ENCODE assay signal across 9 mouse cellular contexts in the genomic region with DNA sequence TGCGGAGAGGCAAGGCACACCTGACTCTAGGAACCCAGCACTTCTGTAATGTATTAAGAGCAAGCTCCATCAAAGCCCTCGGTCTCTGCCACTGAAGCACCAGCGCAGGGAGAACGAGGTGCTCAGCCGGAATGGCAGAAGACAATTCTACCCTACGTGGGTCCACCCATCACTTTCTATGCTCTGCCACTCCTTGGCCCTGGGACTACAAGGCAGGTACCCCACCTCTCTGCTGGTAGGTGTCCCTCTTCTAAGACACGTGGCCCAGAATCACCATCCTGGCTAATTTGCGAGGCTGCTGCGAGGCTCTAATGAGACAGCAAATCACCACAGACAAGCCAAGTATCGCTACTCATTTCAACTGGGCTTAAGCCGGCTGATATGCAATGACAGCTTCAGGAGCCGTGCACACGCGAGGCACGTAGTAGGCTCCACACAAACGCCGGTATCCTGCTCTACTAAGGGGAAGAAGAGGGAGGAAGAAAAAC. TPM values are rescaled to one million over a fixed set of nuclear protein-coding genes. Genes with fewer than 3 reads are reported as not detected.
A peak's percentile ranks its signal among the peaks of the same experiment; 100 is the strongest.
DNase-seq lines count a peak whose midpoint lies in the region; ATAC-seq and TF ChIP-seq lines count a peak whose summit lies in the region.
"Had no signal": no experiment of that assay in that cellular context is flagged by ENCODE, and none has a peak within 500 bp of the region (broad histone marks: within the 10 kb centered on the region; RNA-seq: fewer than 3 reads in every experiment).

No protein-coding gene starts in this region.

- no peaks in the 10 kb centered on the region for H3K27me3 ChIP-seq in kidney, postnatal 0 days (ENCODE audit: insufficient read depth, low read length)
- H3K27me3 ChIP-seq in Patski = no peaks in the 10 kb centered on the region
- H3K27me3 ChIP-seq in forebrain, embryonic 14.5 days (replicated peaks; ENCODE audit: control insufficient read depth, insufficient read depth, low read length) = no peaks in the 10 kb centered on the region
- H3K27me3 ChIP-seq in liver, embryonic 16.5 days (ENCODE audit: control insufficient read depth, insufficient read depth, low read depth, low read length) = peaks cover 8% of the 10 kb centered on the region

- peak overlapping the region; percentile 95; the same call in 1 of the 2 replicates for H3K27ac ChIP-seq in kidney, postnatal 0 days
- peak overlapping the region; percentile 80 for H3K27ac ChIP-seq in forebrain, embryonic 14.5 days (ENCODE audit: low read depth, low read length)
- no peak overlapping the region for H3K27ac ChIP-seq in liver, embryonic 16.5 days (ENCODE audit: low read length)

- no peaks in the 10 kb centered on the region for H3K36me3 ChIP-seq in kidney, postnatal 0 days (ENCODE audit: insufficient read depth, low read length)
- no peaks in the 10 kb centered on the region for H3K36me3 ChIP-seq in forebrain, embryonic 14.5 days (ENCODE audit: control insufficient read depth, insufficient read depth, low read length)
- H3K36me3 ChIP-seq in liver, embryonic 16.5 days (ENCODE audit: control insufficient read depth, insufficient read depth) = no peaks in the 10 kb centered on the region

- CTCF ChIA-PET in Patski (lab: Charles Lee) = interaction anchor here (1.4 to 2.4 kb wide), 4 partner anchors 11 to 125 kb away, joined by 3 to 11 read pairs (median 6); no protein-coding TSS in a partner anchor

- H3K9ac ChIP-seq in kidney, postnatal 0 days (ENCODE audit: low read depth, low read length) = peak overlapping the region; percentile 93
- H3K9ac ChIP-seq in forebrain, embryonic 14.5 days (ENCODE audit: low read length) = peak overlapping the region; percentile 79
- H3K9ac ChIP-seq in liver, embryonic 16.5 days (ENCODE audit: low read depth, low read length) = peak overlapping the region; percentile 77

- no peak for ATAC-seq in kidney, postnatal 0 days (replicated peaks; ENCODE audit: low FRiP score, low read depth)
- ATAC-seq in Patski = peak; percentile 4
- ATAC-seq in forebrain, embryonic 14.5 days = peak; percentile 13
- ATAC-seq in liver, embryonic 16.5 days (ENCODE audit: low read depth) = 0 out of 2 replicates have a peak, but pooled peaks have one; percentile 1

- POLR2A ChIA-PET in Patski (lab: Charles Lee) = interaction anchor here (0.8 to 1.5 kb wide), 4 partner anchors 9 to 129 kb away, joined by 3 to 4 read pairs (median 3); no protein-coding TSS in a partner anchor

- H3K4me1 ChIP-seq in kidney, postnatal 0 days (replicated peaks; ENCODE audit: insufficient read depth, low read length) = peaks cover 13% of the 10 kb centered on the region
- peaks cover 39% of the 10 kb centered on the region for H3K4me1 ChIP-seq in forebrain, embryonic 14.5 days (ENCODE audit: control insufficient read depth, insufficient read depth, low read length)
- peaks cover 32% of the 10 kb centered on the region for H3K4me1 ChIP-seq in liver, embryonic 16.5 days (ENCODE audit: control insufficient read depth, low read depth, low read length)

- 9% methylated on average over 17 of the region's 17 CpGs for WGBS in kidney, postnatal 0 days
- 4% methylated on average over 17 of the region's 17 CpGs for WGBS in forebrain, embryonic 14.5 days
- 12% methylated on average over 17 of the region's 17 CpGs for WGBS in liver, embryonic 16.5 days (ENCODE audit: insufficient replicate concordance)

- H3K4me2 ChIP-seq in kidney, postnatal 0 days (ENCODE audit: low read length) = peak overlapping the region; percentile 96
- H3K4me2 ChIP-seq in forebrain, embryonic 14.5 days (ENCODE audit: low read length) = peak overlapping the region; percentile 79
- peak overlapping the region; percentile 99 for H3K4me2 ChIP-seq in liver, embryonic 16.5 days (ENCODE audit: low read depth, low read length)

- no peak for TF ChIP-seq CTCF in kidney, postnatal 0 days (IDR thresholded peaks at IDR 0.05; ENCODE audit: low read depth)
- TF ChIP-seq CTCF in Patski (IDR thresholded peaks at IDR 0.05) = no peak

- no peaks in the 10 kb centered on the region for H3K9me3 ChIP-seq in kidney, postnatal 0 days (replicated peaks; ENCODE audit: low read length)
- H3K9me3 ChIP-seq in forebrain, embryonic 14.5 days (replicated peaks; ENCODE audit: control insufficient read depth, low read length) = no peaks in the 10 kb centered on the region
- H3K9me3 ChIP-seq in liver, embryonic 16.5 days (replicated peaks; ENCODE audit: control insufficient read depth, low read length) = no peaks in the 10 kb centered on the region

- H3K4me3 ChIP-seq in kidney, postnatal 0 days (replicated peaks; ENCODE audit: low read depth, low read length) = peak overlapping the region; percentile 78
- H3K4me3 ChIP-seq in forebrain, embryonic 14.5 days (ENCODE audit: low read depth, low read length) = peak overlapping the region; percentile 70
- H3K4me3 ChIP-seq in liver, embryonic 16.5 days (ENCODE audit: low read depth, low read length) = peak overlapping the region; percentile 76

- in situ Hi-C loops in Patski (cut with MboI; ENCODE audit: low pct_unique_long_range_greater_than_20kb) = no loop called here

- DNase-seq in kidney, postnatal 0 days (ENCODE audit: low spot score) = no peak
- no peak for DNase-seq in kidney, postnatal 14 days
- DNase-seq in Patski (ENCODE audit: low read depth, low spot score) = no peak
- DNase-seq in forebrain, embryonic 14.5 days (ENCODE audit: low spot score) = peak; percentile 49
- DNase-seq in thymus, postnatal 25 days = peak; percentile 39
- no peak for DNase-seq in adrenal gland, postnatal 25 days
- no peak for DNase-seq in urinary bladder, adult 2 months (ENCODE audit: low spot score)

RNA-seq across cellular contexts. Expression of a gene that starts 0.8 kb away (rescaled TPM):
- polyA plus RNA-seq in kidney, postnatal 0 days (2015; fragmentation: Nextera tagmentation; extraction: Ambion mirVana) = 16.1 and 17.8 TPM in 2 replicates
- 22.9 TPM for polyA plus RNA-seq in Patski (2021)
- polyA plus RNA-seq in forebrain, embryonic 14.5 days (2014; fragmentation: Nextera tagmentation; extraction: Ambion mirVana) = 47.1 and 57.5 TPM in 2 replicates
- 4.8 and 5.5 TPM in 2 replicates for polyA plus RNA-seq in liver, embryonic 16.5 days (2015; fragmentation: Nextera tagmentation; extraction: Ambion mirVana)
- total RNA-seq in adrenal gland, postnatal 25 days (2021) = 43.3 and 47.7 TPM in 2 replicates
- 43.6 and 57.6 TPM in 2 replicates for polyA plus RNA-seq in urinary bladder, adult 2 months (2012; rRNA removed)

RNA-seq across cellular contexts. Expression of a gene that starts 39.5 kb away (rescaled TPM):
- polyA plus RNA-seq in kidney, postnatal 0 days (2015; fragmentation: Nextera tagmentation; extraction: Ambion mirVana) = 13.8 and 20.7 TPM in 2 replicates
- 13.3 TPM for polyA plus RNA-seq in Patski (2021)
- polyA plus RNA-seq in forebrain, embryonic 14.5 days (2014; fragmentation: Nextera tagmentation; extraction: Ambion mirVana) = 47.0 and 59.8 TPM in 2 replicates
- 5.6 and 6.8 TPM in 2 replicates for polyA plus RNA-seq in liver, embryonic 16.5 days (2015; fragmentation: Nextera tagmentation; extraction: Ambion mirVana)
- 9.6 and 10.2 TPM in 2 replicates for total RNA-seq in adrenal gland, postnatal 25 days (2021)
- polyA plus RNA-seq in urinary bladder, adult 2 months (2012; rRNA removed) = 4.2 and 4.6 TPM in 2 replicates

RNA-seq across cellular contexts. Expression of a gene that starts 39.6 kb away (rescaled TPM):
- 15.0 and 15.2 TPM in 2 replicates for polyA plus RNA-seq in kidney, postnatal 0 days (2015; fragmentation: Nextera tagmentation; extraction: Ambion mirVana)
- 6.5 TPM for polyA plus RNA-seq in Patski (2021)
- 12.3 and 14.2 TPM in 2 replicates for polyA plus RNA-seq in forebrain, embryonic 14.5 days (2014; fragmentation: Nextera tagmentation; extraction: Ambion mirVana)
- 4.6 and 4.7 TPM in 2 replicates for polyA plus RNA-seq in liver, embryonic 16.5 days (2015; fragmentation: Nextera tagmentation; extraction: Ambion mirVana)
- 5.5 and 7.6 TPM in 2 replicates for total RNA-seq in adrenal gland, postnatal 25 days (2021)
- polyA plus RNA-seq in urinary bladder, adult 2 months (2012; rRNA removed) = 3.2 and 4.0 TPM in 2 replicates

RNA-seq across cellular contexts. Expression of a gene that starts 53.6 kb away (rescaled TPM):
- 0.57 TPM in 1 of 2 replicates, not detected in the other for polyA plus RNA-seq in kidney, postnatal 0 days (2015; fragmentation: Nextera tagmentation; extraction: Ambion mirVana)
- polyA plus RNA-seq in Patski (2021) = not detected
- not detected in 2 replicates for polyA plus RNA-seq in forebrain, embryonic 14.5 days (2014; fragmentation: Nextera tagmentation; extraction: Ambion mirVana)
- polyA plus RNA-seq in liver, embryonic 16.5 days (2015; fragmentation: Nextera tagmentation; extraction: Ambion mirVana) = not detected in 2 replicates
- not detected in 2 replicates for total RNA-seq in adrenal gland, postnatal 25 days (2021)
- not detected in 2 replicates for polyA plus RNA-seq in urinary bladder, adult 2 months (2012; rRNA removed)
- total RNA-seq: common myeloid progenitor, adult 5-6 weeks had no signal

RNA-seq across cellular contexts. Expression of a gene that starts 53.6 kb away (rescaled TPM):
- 22.2 and 23.1 TPM in 2 replicates for polyA plus RNA-seq in kidney, postnatal 0 days (2015; fragmentation: Nextera tagmentation; extraction: Ambion mirVana)
- polyA plus RNA-seq in Patski (2021) = 14.6 TPM
- 30.6 and 36.6 TPM in 2 replicates for polyA plus RNA-seq in forebrain, embryonic 14.5 days (2014; fragmentation: Nextera tagmentation; extraction: Ambion mirVana)
- polyA plus RNA-seq in liver, embryonic 16.5 days (2015; fragmentation: Nextera tagmentation; extraction: Ambion mirVana) = 10.1 and 13.0 TPM in 2 replicates
- 14.7 and 22.7 TPM in 2 replicates for total RNA-seq in adrenal gland, postnatal 25 days (2021)
- 10.4 and 11.8 TPM in 2 replicates for polyA plus RNA-seq in urinary bladder, adult 2 months (2012; rRNA removed)

Comparison
In these comparisons a context has a peak if more than half of its experiments do, and no peak if none do; other contexts are left out.
1. DNase-seq: peak in forebrain, embryonic 14.5 days (single experiment) and thymus, postnatal 25 days (single experiment); none in kidney, postnatal 0 days (single experiment), kidney, postnatal 14 days (single experiment), Patski (single experiment), adrenal gland, postnatal 25 days (single experiment) and urinary bladder, adult 2 months (single experiment).
2. Peak in every context shown above with its lines, with median percentiles within 50 percentile points of each other: H3K4me2 ChIP-seq, H3K4me3 ChIP-seq and H3K9ac ChIP-seq.